10 mouse cellular contexts compared by ENCODE assay signal in genomic region chr16:45283093-45283492, GRCm38 (mm10). TPM values are rescaled to one million over a fixed set of nuclear protein-coding genes. Genes with fewer than 3 reads are reported as not detected.
DNase-seq lines count a peak whose midpoint lies in the region; ATAC-seq and TF ChIP-seq lines count a peak whose summit lies in the region.
"Had no signal": no experiment of that assay in that cellular context is flagged by ENCODE, and none has a peak within 500 bp of the region (broad histone marks: within the 10 kb centered on the region; RNA-seq: fewer than 3 reads in every experiment).

No protein-coding gene starts in this region.

- peak; percentile 24 for DNase-seq in kidney, adult 2 months
- no peak for DNase-seq in kidney, adult 11 months
- DNase-seq in lung, postnatal 36 days, result peak; percentile 51
- DNase-seq in c-Kit-positive CD71-positive TER-119-positive erythroid progenitor cells, embryonic 14.5 days (ENCODE audit: low spot score), result no peak
- no peak for DNase-seq in layer of hippocampus, postnatal 36 days
- no peak for DNase-seq in layer of hippocampus, adult 11-12 months (ENCODE audit: low spot score)

- ATAC-seq in CD4-positive, CD25-positive, alpha-beta regulatory T cell, adult 4 months, result peak; percentile 41

- no peak for TF ChIP-seq POLR2A in kidney, adult 2 months (IDR thresholded peaks at IDR 0.05; ENCODE audit: low read depth, low read length)
- TF ChIP-seq POLR2A in cortical plate, adult 2 months (IDR thresholded peaks at IDR 0.05; ENCODE audit: extremely low read depth, insufficient read depth, low read length), result no peak

- H3K4me1 ChIP-seq in kidney, adult 2 months (ENCODE audit: control insufficient read depth, insufficient read depth, low read length), result no peaks in the 10 kb centered on the region; the same call in 1 of the 2 replicates
- no peaks in the 10 kb centered on the region; the same call in 1 of the 2 replicates for H3K4me1 ChIP-seq in cortical plate, adult 2 months (ENCODE audit: control insufficient read depth, insufficient read depth, low read length)
- H3K4me1 ChIP-seq: hindbrain, embryonic 13.5 days; neural tube, embryonic 15.5 days had no signal

- no peak overlapping the region for H3K27ac ChIP-seq in kidney, adult 2 months (ENCODE audit: insufficient read depth, low read depth, low read length)
- H3K27ac ChIP-seq in cortical plate, adult 2 months (ENCODE audit: insufficient read depth, low read length), result no peak overlapping the region
- H3K27ac ChIP-seq: hindbrain, embryonic 13.5 days; neural tube, embryonic 15.5 days had no signal

- 60% methylated on average over 1 of the region's 1 CpGs for WGBS in kidney, adult 2 months

- no peaks in the 10 kb centered on the region for H3K27me3 ChIP-seq in kidney, adult 2 months (replicated peaks; ENCODE audit: control insufficient read depth, insufficient read depth, low read length)
- H3K27me3 ChIP-seq: hindbrain, embryonic 13.5 days; neural tube, embryonic 15.5 days had no signal

- H3K4me3 ChIP-seq in kidney, adult 2 months (ENCODE audit: insufficient read depth, low read depth, low read length), result no peak overlapping the region
- H3K4me3 ChIP-seq in cortical plate, adult 2 months (ENCODE audit: insufficient read depth, low read length), result no peak overlapping the region
- H3K4me3 ChIP-seq: hindbrain, embryonic 13.5 days; neural tube, embryonic 15.5 days had no signal

- H3K36me3 ChIP-seq in kidney, adult 2 months (ENCODE audit: control insufficient read depth, insufficient read depth, low read length), result no peaks in the 10 kb centered on the region
- H3K36me3 ChIP-seq: hindbrain, embryonic 13.5 days; neural tube, embryonic 15.5 days had no signal

- TF ChIP-seq CTCF in kidney, adult 2 months (conservative IDR thresholded peaks at IDR 0.05; ENCODE audit: insufficient read depth, insufficient read length, low read depth, low read length), result no peak
- TF ChIP-seq CTCF in cortical plate, adult 2 months (IDR thresholded peaks at IDR 0.05; ENCODE audit: extremely low read depth, insufficient read depth, low read length), result peak; percentile 11; the same call in 1 of the 2 replicates

RNA-seq across cellular contexts. Expression of gene Btla, which starts 59.0 kb away (rescaled TPM):
- 0.24 and 1.8 TPM in 2 replicates for polyA plus RNA-seq in kidney, adult 2 months (2012; rRNA removed)
- polyA plus RNA-seq in CD4-positive, CD25-positive, alpha-beta regulatory T cell, adult 4 months (2017; shearing (Covaris generic)), result 10 to 100 TPM; 64.3 to 64.7 TPM
- 0.69 and 0.74 TPM in 2 replicates for polyA plus RNA-seq in cortical plate, adult 2 months (2012; rRNA removed)
- under 1 TPM in 1 of 2 experiments, not detected in 1; 0.12 TPM for total RNA-seq in layer of hippocampus, postnatal 36 days (2021)

Comparison
In these comparisons a context has a peak if more than half of its experiments do, and no peak if none do; other contexts are left out.
1. DNase-seq: peak in kidney, adult 2 months (single experiment) and lung, postnatal 36 days (single experiment); none in kidney, adult 11 months (single experiment), c-Kit-positive CD71-positive TER-119-positive erythroid progenitor cells, embryonic 14.5 days (single experiment), layer of hippocampus, postnatal 36 days (0 of 2) and layer of hippocampus, adult 11-12 months (single experiment).
2. RNA of gene Btla, which starts 59.0 kb away (polyA plus RNA-seq): 64.3 to 64.7 TPM in CD4-positive, CD25-positive, alpha-beta regulatory T cell, adult 4 months; 0.24 to 1.8 TPM in kidney, adult 2 months and 0.69 to 0.74 TPM in cortical plate, adult 2 months; every median in the first group is over 10 times any median in the second.